Mouse (Mus musculus): ENCODE results near the gene Ubr3.

DNA sequence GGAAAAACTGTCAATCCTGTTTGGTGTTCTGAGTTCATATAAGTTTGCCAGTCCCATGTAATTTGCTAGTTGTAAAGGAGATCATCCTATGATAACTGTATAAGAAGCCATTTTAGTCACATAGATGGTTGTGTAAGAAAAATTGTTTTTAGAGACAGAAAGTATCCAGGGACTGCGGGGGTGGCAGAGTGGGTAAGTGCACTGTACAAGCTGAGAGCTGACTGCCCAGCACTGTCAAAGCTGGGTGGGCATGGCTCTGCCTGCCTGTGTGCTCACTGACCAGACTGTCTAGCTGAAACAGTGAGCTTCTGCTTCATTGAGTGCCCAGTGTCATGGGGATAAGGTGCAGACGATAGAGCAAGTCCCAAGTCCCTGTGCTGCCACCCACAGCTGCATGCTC, 77.8 kb downstream of the Ubr3 start:
- TF ChIP-seq SMC3 (IDR thresholded peaks at IDR 0.05; ENCODE audit: low read depth, low read length) = no peak
- no peak for TF ChIP-seq UBTF (IDR thresholded peaks at IDR 0.05; ENCODE audit: low read depth, low read length)
- no peak for TF ChIP-seq POLR2A (IDR thresholded peaks at IDR 0.05; ENCODE audit: low read depth, low read length)
- TF ChIP-seq HCFC1 (IDR thresholded peaks at IDR 0.05; ENCODE audit: low read depth, low read length) = no peak
- TF ChIP-seq CTCF (conservative IDR thresholded peaks at IDR 0.05 in 1 of 2, IDR thresholded peaks at IDR 0.05 in 1 of 2; ENCODE audit: low read depth in 2 of 2, low read length in 2 of 2) = no peak
